Mouse (Mus musculus) layer of hippocampus, postnatal 36 days (tissue): ENCODE measurements around the gene Itpr1. TPM values are rescaled to one million over a fixed set of nuclear protein-coding genes. Genes with fewer than 3 reads are reported as not detected.

Experiments used
- DNase-seq, 2 experiments: peaks; one replicate each; pipeline ENCODE4 v3.0.0; 2022
- total RNA-seq, 2 experiments: library from RNA; stranded (reverse); gene quantifications; 2 replicates each; pipeline ENCODE4 v1.2.3; 2021

Itpr1 gene
- total RNA-seq, 2 experiments from 2014 or later: 290 to 296 TPM

- DNase-seq: no peak
These were observed 66.1 kb downstream of the Itpr1 start for GRCm38 (mm10) chr6:108278826-108279630.

- no peak for DNase-seq
These were observed 69.2 kb downstream of the Itpr1 start for GRCm38 (mm10) chr6:108282131-108282530.

- DNase-seq: no peak
These were observed 69.7 kb downstream of the Itpr1 start for GRCm38 (mm10) chr6:108282621-108283020.

GRCm38 (mm10) chr6:108284688-108285087 is 71.8 kb downstream of the Itpr1 start:
- DNase-seq: no peak

GRCm38 (mm10) chr6:108288979-108289378 is 76.1 kb downstream of the Itpr1 start:
- DNase-seq: no peak

- no peak for DNase-seq
These were observed 78.1 kb downstream of the Itpr1 start for GRCm38 (mm10) chr6:108290978-108291377.

- DNase-seq: no peak
These were observed 78.7 kb downstream of the Itpr1 start for GRCm38 (mm10) chr6:108291556-108291955.

- no peak for DNase-seq
These were observed 89.0 kb downstream of the Itpr1 start for GRCm38 (mm10) chr6:108301856-108302255.

- no peak for DNase-seq
These were observed 91.0 kb downstream of the Itpr1 start for GRCm38 (mm10) chr6:108303619-108304567.

GRCm38 (mm10) chr6:108305171-108305779 is 92.4 kb downstream of the Itpr1 start:
- DNase-seq: no peak

GRCm38 (mm10) chr6:108306240-108306639 is 93.3 kb downstream of the Itpr1 start:
- no peak for DNase-seq

GRCm38 (mm10) chr6:108306910-108307584 is 94.2 kb downstream of the Itpr1 start:
- DNase-seq: no peak

GRCm38 (mm10) chr6:108307770-108308169 is 94.9 kb downstream of the Itpr1 start:
- no peak for DNase-seq

GRCm38 (mm10) chr6:108309391-108310182 is 96.7 kb downstream of the Itpr1 start:
- no peak for DNase-seq

- no peak for DNase-seq
These were observed 100.2 kb downstream of the Itpr1 start for GRCm38 (mm10) chr6:108313056-108313455.

GRCm38 (mm10) chr6:108313997-108314396 is 101.1 kb downstream of the Itpr1 start:
- no peak for DNase-seq

- no peak for DNase-seq
These were observed 103.5 kb downstream of the Itpr1 start for GRCm38 (mm10) chr6:108316268-108316824.

GRCm38 (mm10) chr6:108316951-108317350 is 104.1 kb downstream of the Itpr1 start:
- no peak for DNase-seq

GRCm38 (mm10) chr6:108321653-108322052 is 108.8 kb downstream of the Itpr1 start:
- DNase-seq: no peak

GRCm38 (mm10) chr6:108324464-108325025 is 111.6 kb downstream of the Itpr1 start:
- no peak for DNase-seq

GRCm38 (mm10) chr6:108325400-108325799 is 112.5 kb downstream of the Itpr1 start:
- DNase-seq: no peak
